Mouse (Mus musculus) forebrain, embryonic 15.5 days (tissue): Measurements from ENCODE around the gene Gm44790. TPM values are rescaled to one million over a fixed set of nuclear protein-coding genes. Genes with fewer than 3 reads are reported as not detected.
"Not testable (repeated sequence)": the region's sequence is repeated elsewhere in the genome, so short reads cannot be mapped to it uniquely, and the experiment has no call there.

Source experiments
- ATAC-seq: fragments of 200-750 bp; cut with Nextera tagmentation; replicated peaks from 2 replicates; pipeline ENCODE4 v1.8.0; 2017; ENCODE audit warnings: mild to moderate bottlenecking, moderate TSS enrichment, moderate library complexity
- H3K27ac ChIP-seq: fragments of 300-500 bp; sonication (generic); replicated peaks from 2 replicates; pipeline ENCODE4 v1.5.1; 2015; ENCODE audit warnings: mild to moderate bottlenecking, inconsistent platforms
- H3K27me3 ChIP-seq: fragments of 300-500 bp; sonication (generic); 2 replicates; pipeline ENCODE4 v1.6.1; 2015; ENCODE audit warnings: inconsistent platforms
- H3K36me3 ChIP-seq: fragments of 300-500 bp; sonication (generic); 2 replicates; pipeline ENCODE4 v1.6.1; 2015; ENCODE audit warnings: mild to moderate bottlenecking, inconsistent platforms
- H3K4me1 ChIP-seq: fragments of 300-500 bp; sonication (generic); 2 replicates; pipeline ENCODE4 v1.6.1; 2015; ENCODE audit warnings: inconsistent platforms
- H3K4me2 ChIP-seq: fragments of 300-500 bp; sonication (generic); replicated peaks from 2 replicates; pipeline ENCODE4 v1.6.1; 2015; ENCODE audit warnings: mild to moderate bottlenecking, inconsistent platforms
- H3K4me3 ChIP-seq: fragments of 300-500 bp; sonication (generic); 2 replicates; pipeline ENCODE4 v1.5.1; 2015; ENCODE audit warnings: mild to moderate bottlenecking, inconsistent platforms
- H3K9ac ChIP-seq: fragments of 300-500 bp; sonication (generic); replicated peaks from 2 replicates; pipeline ENCODE4 v1.6.1; 2015; ENCODE audit warnings: mild to moderate bottlenecking, inconsistent platforms
- H3K9me3 ChIP-seq: fragments of 300-500 bp; sonication (generic); 2 replicates; pipeline ENCODE4 v1.6.1; 2016; ENCODE audit warnings: inconsistent platforms
- WGBS: fragments of 180-500 bp; shearing (Covaris S2); methylation state at CpG from one replicate; pipeline ENCODE4 v1.1.7; 2015; ENCODE audit warnings: mixed read lengths; 5-methylcytosine and 5-hydroxymethylcytosine counted together
- polyA plus RNA-seq: library from polyadenylated mRNA; unstranded; fragments of >200 nt; fragmentation: Nextera tagmentation; extraction: Ambion mirVana; gene quantifications from 2 replicates; pipeline ENCODE4 v1.2.1, GENCODE M21; 2015

Gene Gm44790
- not detected in 2 replicates for polyA plus RNA-seq

DNA sequence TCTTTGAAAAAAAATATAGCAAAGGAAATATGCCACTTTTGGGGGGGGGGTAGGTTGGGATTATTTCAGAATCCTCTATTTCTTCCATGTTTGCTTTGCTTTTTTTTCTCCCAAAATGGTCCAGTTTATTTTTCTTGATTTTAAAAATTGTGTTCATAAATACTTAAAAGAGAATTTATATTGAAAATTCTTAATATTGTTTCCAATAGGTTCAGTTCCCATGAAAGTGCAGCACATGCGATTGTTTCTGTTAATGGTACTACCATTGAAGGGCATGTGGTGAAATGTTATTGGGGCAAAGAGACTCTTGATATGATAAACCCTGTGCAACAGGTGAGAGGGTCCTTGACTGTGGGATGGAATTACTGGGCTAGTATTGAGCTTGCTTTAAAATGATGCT lies at the start of gene Gm44790:
Gene Gm44790 (plus strand): TSS at position 301 of the 400 bp plus-strand sequence.
- no peak within 1 kb of the TSS for H3K27ac ChIP-seq
- no peak within 1 kb of the TSS for H3K4me3 ChIP-seq
- 96% methylated on average over 1 of the region's 1 CpGs for WGBS
- ATAC-seq = no peak
- peaks cover 81% of the 10 kb centered on the region for H3K36me3 ChIP-seq
- no peaks in the 10 kb centered on the region for H3K9me3 ChIP-seq
- no peaks in the 10 kb centered on the region for H3K27me3 ChIP-seq
- H3K4me2 ChIP-seq = no peak within 1 kb of the TSS
- H3K9ac ChIP-seq = no peak within 1 kb of the TSS
- no peaks in the 10 kb centered on the region for H3K4me1 ChIP-seq

- no peak for ATAC-seq
Observed at GRCm38 (mm10) chr6:86378341-86378740, 48.1 kb upstream of the Gm44790 start.

DNA sequence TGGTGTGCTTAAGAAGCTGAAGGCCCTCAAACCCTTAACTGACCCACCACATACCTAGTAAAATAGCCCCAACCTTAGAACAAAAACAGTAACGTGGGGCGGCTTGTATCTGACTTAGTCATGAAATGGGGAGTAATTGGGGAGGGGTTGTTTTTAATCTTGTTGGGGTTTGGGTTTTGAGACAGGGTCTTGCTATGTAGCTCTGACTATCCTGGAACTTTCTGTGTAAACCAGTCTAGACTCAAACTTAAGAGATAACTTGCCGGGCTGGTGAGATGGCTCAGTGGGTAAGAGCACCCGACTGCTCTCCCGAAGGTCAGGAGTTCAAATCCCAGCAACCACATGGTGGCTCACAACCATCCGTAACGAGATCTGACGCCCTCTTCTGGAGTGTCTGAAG lies 46.3 kb upstream of the Gm44790 start:
- not testable (repeated sequence) for ATAC-seq

More at GRCm38 (mm10) chr6:86378341-86378740, 48.1 kb upstream of the Gm44790 start:
- Histone ChIP-seq H3K4me2 (no peak overlapping the region), H3K27me3 (no peaks in the 10 kb centered on the region), H3K4me1 (peaks cover 7% of the 10 kb centered on the region; the same call in 1 of the 2 replicates), H3K9me3 (no peaks in the 10 kb centered on the region), H3K4me3 (no peak overlapping the region), H3K27ac (no peak overlapping the region), H3K36me3 (peaks cover 38% of the 10 kb centered on the region), H3K9ac (no peak overlapping the region)
- WGBS = 70% methylated on average over 3 of the region's 3 CpGs

GRCm38 (mm10) chr6:86382551-86382950 lies 43.9 kb upstream of the Gm44790 start:
- no peaks in the 10 kb centered on the region for H3K9me3 ChIP-seq
- H3K27ac ChIP-seq = no peak overlapping the region
- H3K4me2 ChIP-seq = no peak overlapping the region
- no peak for ATAC-seq
- H3K36me3 ChIP-seq = peaks cover 45% of the 10 kb centered on the region
- H3K4me1 ChIP-seq = no peaks in the 10 kb centered on the region
- H3K4me3 ChIP-seq = no peak overlapping the region
- no peak overlapping the region for H3K9ac ChIP-seq
- H3K27me3 ChIP-seq = no peaks in the 10 kb centered on the region

More for the DNA sequence above, 46.3 kb upstream of the Gm44790 start:
- not testable (repeated sequence) for H3K4me3 ChIP-seq, H3K9me3 ChIP-seq, H3K27me3 ChIP-seq, H3K9ac ChIP-seq, H3K4me1 ChIP-seq, H3K4me2 ChIP-seq, H3K27ac ChIP-seq
- WGBS = 77% methylated on average over 8 of the region's 8 CpGs
- peaks cover 42% of the 10 kb centered on the region for H3K36me3 ChIP-seq

GRCm38 (mm10) chr6:86383370-86383769 lies 43.1 kb upstream of the Gm44790 start:
- H3K9ac ChIP-seq = no peak overlapping the region
- WGBS = 56% methylated on average over 16 of the region's 16 CpGs
- no peaks in the 10 kb centered on the region for H3K4me1 ChIP-seq
- ATAC-seq = no peak
- H3K36me3 ChIP-seq = peaks cover 45% of the 10 kb centered on the region
- H3K27me3 ChIP-seq = no peaks in the 10 kb centered on the region
- H3K9me3 ChIP-seq = no peaks in the 10 kb centered on the region
- no peak overlapping the region for H3K4me3 ChIP-seq
- H3K27ac ChIP-seq = no peak overlapping the region
- no peak overlapping the region for H3K4me2 ChIP-seq

GRCm38 (mm10) chr6:86384692-86385091 lies 41.8 kb upstream of the Gm44790 start:
- Histone ChIP-seq H3K9ac (no peak overlapping the region), H3K27me3 (no peaks in the 10 kb centered on the region), H3K4me3 (no peak overlapping the region), H3K27ac (no peak overlapping the region), H3K9me3 (no peaks in the 10 kb centered on the region), H3K36me3 (peaks cover 47% of the 10 kb centered on the region), H3K4me1 (no peaks in the 10 kb centered on the region), H3K4me2 (no peak overlapping the region)
- WGBS = 72% methylated on average over 4 of the region's 4 CpGs
- ATAC-seq = no peak

DNA sequence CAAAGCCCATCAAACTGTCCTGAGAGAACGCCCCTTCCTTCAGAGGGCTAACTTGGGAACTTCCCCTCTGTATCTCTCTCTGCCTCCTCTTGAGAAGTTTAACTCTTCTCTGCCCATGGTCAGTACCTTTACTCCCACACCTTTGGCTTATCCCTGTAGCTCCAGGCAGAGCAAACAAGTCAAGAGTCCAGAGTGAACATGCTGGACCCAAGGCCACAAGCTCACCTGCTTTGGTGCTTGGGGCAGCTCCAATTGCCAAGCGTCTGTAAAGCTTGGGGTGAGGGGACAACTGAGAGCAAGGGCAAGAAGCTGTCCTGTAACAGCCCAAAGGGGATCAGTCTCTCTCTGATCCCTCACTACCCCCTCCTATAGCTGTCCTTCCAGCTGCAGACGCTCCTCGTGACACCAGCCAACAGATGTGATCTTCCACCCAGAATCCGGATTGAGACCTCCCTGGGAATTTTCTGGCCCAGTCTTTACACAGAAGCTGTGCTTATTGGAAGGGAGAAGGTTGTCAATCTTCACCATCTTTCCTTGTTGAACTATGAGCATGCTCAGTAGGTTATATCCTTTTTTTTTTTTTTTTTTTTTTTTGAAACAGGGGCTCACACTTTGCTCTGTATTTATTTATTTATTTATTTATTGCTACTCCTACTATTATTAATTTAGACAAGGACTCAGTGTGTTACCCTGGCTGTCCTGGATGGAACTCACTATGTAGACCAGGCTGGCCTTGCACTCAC lies 40.9 kb upstream of the Gm44790 start:
- H3K36me3 ChIP-seq = peaks cover 51% of the 10 kb centered on the region
- 89% methylated on average over 5 of the region's 5 CpGs for WGBS
- ATAC-seq = no peak

GRCm38 (mm10) chr6:86387313-86387712 lies 39.1 kb upstream of the Gm44790 start:
- Histone ChIP-seq H3K4me2 (no peak overlapping the region), H3K4me1 (no peaks in the 10 kb centered on the region), H3K36me3 (peaks cover 69% of the 10 kb centered on the region), H3K9me3 (no peaks in the 10 kb centered on the region), H3K27ac (no peak overlapping the region), H3K9ac (no peak overlapping the region), H3K4me3 (no peak overlapping the region), H3K27me3 (no peaks in the 10 kb centered on the region)
- ATAC-seq = no peak
- 89% methylated on average over 12 of the region's 12 CpGs for WGBS

More for the DNA sequence above, 40.9 kb upstream of the Gm44790 start:
- no peaks in the 10 kb centered on the region for H3K27me3 ChIP-seq
- H3K9me3 ChIP-seq = no peaks in the 10 kb centered on the region
- no peak overlapping the region for H3K27ac ChIP-seq
- H3K4me2 ChIP-seq = no peak overlapping the region
- H3K4me1 ChIP-seq = no peaks in the 10 kb centered on the region
- no peak overlapping the region for H3K4me3 ChIP-seq
- H3K9ac ChIP-seq = no peak overlapping the region

DNA sequence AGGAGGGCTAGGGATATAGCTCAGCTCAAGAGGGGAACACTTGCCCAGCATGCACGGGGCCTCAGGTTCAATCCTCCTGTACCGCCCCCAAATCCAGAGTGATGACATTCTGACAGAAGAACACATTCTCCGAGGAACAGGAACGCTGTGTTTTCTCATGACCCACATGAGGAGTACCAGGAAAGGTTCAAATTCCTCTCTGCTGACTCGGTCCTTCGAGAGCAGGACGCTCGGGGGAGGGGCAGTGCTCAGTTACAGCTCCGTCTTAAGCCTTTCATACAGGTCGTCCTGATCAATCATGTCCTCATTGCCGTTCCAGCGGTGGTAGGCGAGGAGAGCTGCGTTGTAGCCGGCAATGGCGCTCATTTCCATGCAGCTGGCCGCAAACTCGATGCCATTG lies 38.0 kb upstream of the Gm44790 start:
- no peak for ATAC-seq
- Histone ChIP-seq H3K9me3 (no peaks in the 10 kb centered on the region), H3K4me1 (no peaks in the 10 kb centered on the region), H3K4me2 (no peak overlapping the region), H3K4me3 (no peak overlapping the region), H3K27me3 (no peaks in the 10 kb centered on the region), H3K27ac (no peak overlapping the region), H3K36me3 (peaks cover 75% of the 10 kb centered on the region), H3K9ac (no peak overlapping the region)
- WGBS = 87% methylated on average over 18 of the region's 18 CpGs

DNA sequence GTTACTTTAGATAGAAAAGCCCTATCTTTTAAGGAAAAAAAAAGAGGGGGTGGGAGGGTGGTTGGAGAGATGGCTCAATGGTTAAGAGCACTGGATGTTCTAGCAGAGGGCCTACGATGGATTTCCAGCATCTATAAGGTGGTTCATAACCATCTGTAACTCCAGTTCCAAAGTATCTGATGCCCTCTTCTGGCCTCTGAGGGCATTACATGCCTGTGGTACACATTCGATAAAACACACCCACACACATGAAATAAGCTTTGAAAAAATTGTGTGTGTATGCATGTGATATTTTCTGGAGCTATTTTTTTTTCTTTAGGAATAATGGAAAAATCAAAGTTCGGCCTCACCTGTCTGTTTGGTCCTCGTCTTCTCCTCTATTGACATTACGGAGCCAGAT lies 35.1 kb upstream of the Gm44790 start:
- peaks cover 23% of the 10 kb centered on the region for H3K4me1 ChIP-seq
- no peak overlapping the region for H3K9ac ChIP-seq
- H3K27ac ChIP-seq = no peak overlapping the region
- H3K4me3 ChIP-seq = no peak overlapping the region
- H3K27me3 ChIP-seq = no peaks in the 10 kb centered on the region
- ATAC-seq = no peak
- no peaks in the 10 kb centered on the region for H3K9me3 ChIP-seq
- H3K36me3 ChIP-seq = peaks cover 66% of the 10 kb centered on the region
- no peak overlapping the region for H3K4me2 ChIP-seq
- 96% methylated on average over 5 of the region's 5 CpGs for WGBS

DNA sequence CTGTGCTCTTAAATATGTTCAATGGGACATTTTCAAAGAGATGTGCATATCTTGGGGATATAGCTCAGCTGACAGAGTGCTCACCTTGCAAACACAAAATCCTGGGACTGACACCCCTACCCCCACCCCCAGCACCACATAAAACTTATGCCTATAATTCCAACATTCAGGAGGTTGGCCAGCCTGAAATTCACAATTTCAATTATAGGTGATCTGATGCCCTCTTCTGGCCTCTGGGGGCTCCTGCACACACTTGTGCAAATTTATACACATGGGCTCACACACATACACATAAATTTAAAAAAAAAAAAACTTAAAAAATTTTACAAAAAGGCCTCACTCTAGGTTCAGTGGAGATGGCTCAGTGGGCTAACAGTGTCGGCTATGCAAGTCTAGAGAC lies 33.3 kb upstream of the Gm44790 start:
- Histone ChIP-seq H3K4me2 (no peak overlapping the region), H3K4me3 (no peak overlapping the region), H3K27me3 (no peaks in the 10 kb centered on the region), H3K36me3 (peaks cover 53% of the 10 kb centered on the region), H3K4me1 (peaks cover 30% of the 10 kb centered on the region), H3K9me3 (no peaks in the 10 kb centered on the region), H3K27ac (no peak overlapping the region), H3K9ac (no peak overlapping the region)
- ATAC-seq = no peak
- whole genome bisulfite sequencing = 100% methylated on average over 1 of the region's 1 CpGs

- ATAC-seq = no peak
- H3K9ac ChIP-seq = no peak overlapping the region
- peaks cover 30% of the 10 kb centered on the region for H3K4me1 ChIP-seq
- no peak overlapping the region for H3K27ac ChIP-seq
- no peak overlapping the region for H3K4me2 ChIP-seq
- H3K36me3 ChIP-seq = peaks cover 43% of the 10 kb centered on the region
- H3K27me3 ChIP-seq = no peaks in the 10 kb centered on the region
- WGBS = 89% methylated on average over 17 of the region's 17 CpGs
- H3K4me3 ChIP-seq = no peak overlapping the region
- no peaks in the 10 kb centered on the region for H3K9me3 ChIP-seq
Observed at GRCm38 (mm10) chr6:86394078-86394720, 32.3 kb upstream of the Gm44790 start.
